In the genomic region with DNA sequence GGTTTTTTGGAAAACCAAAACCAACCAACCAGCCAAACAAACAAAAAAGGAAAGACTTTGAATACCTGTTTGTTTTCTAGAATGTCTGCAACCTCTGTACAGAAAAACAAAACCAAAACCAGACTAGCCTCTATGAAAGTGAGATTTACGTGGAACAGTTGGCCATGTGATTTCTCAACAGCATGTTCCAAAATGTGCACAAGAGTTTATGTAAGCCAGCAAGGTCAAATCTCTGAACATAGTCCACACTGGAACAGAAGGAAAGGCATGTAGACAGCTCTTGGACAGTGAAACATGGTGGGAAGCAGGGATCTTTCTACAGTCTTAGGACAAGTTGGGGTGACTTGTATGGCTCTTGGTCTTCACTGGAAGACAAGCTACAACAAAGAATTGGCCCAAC, we compare ENCODE assay signal across 23 mouse cellular contexts. TPM values are rescaled to one million over a fixed set of nuclear protein-coding genes. Genes with fewer than 3 reads are reported as not detected.
"Had no signal": no experiment of that assay in that cellular context is flagged by ENCODE, and none has a peak within 500 bp of the region (broad histone marks: within the 10 kb centered on the region; RNA-seq: fewer than 3 reads in every experiment).

No protein-coding gene starts in this region.

- DNase-seq: kidney, adult 8-10 months; kidney, postnatal 14 days; layer of hippocampus, adult 9-11 months; liver, embryonic 13.5 days; lung, adult 18-20 months; lung, postnatal 14 days; right cerebral cortex, adult 18-20 months; right cerebral cortex, postnatal 14 days; right cerebral cortex, postnatal 4 days; spleen, adult 18-20 months; thymus, postnatal 25 days had no signal

- H3K27ac ChIP-seq: layer of hippocampus, adult 2 months; limb, embryonic 10.5 days; limb, embryonic 13.5 days; liver, embryonic 13.5 days; lung, embryonic 15.5 days; macrophage; midbrain, embryonic 12.5 days; midbrain, embryonic 15.5 days; neural tube, embryonic 12.5 days; neural tube, embryonic 15.5 days; stomach, embryonic 15.5 days had no signal

- H3K9me3 ChIP-seq: limb, embryonic 10.5 days; limb, embryonic 13.5 days; liver, embryonic 13.5 days; lung, embryonic 15.5 days; midbrain, embryonic 12.5 days; midbrain, embryonic 15.5 days; neural tube, embryonic 12.5 days; neural tube, embryonic 15.5 days; stomach, embryonic 15.5 days had no signal

- H3K27me3 ChIP-seq: limb, embryonic 13.5 days; lung, embryonic 15.5 days; midbrain, embryonic 12.5 days; midbrain, embryonic 15.5 days; neural tube, embryonic 12.5 days; neural tube, embryonic 15.5 days; stomach, embryonic 15.5 days had no signal

- H3K4me2 ChIP-seq: limb, embryonic 13.5 days; liver, embryonic 13.5 days; lung, embryonic 15.5 days; midbrain, embryonic 12.5 days; midbrain, embryonic 15.5 days; neural tube, embryonic 12.5 days; neural tube, embryonic 15.5 days; stomach, embryonic 15.5 days had no signal

- H3K4me1 ChIP-seq: limb, embryonic 10.5 days; limb, embryonic 13.5 days; lung, embryonic 15.5 days; midbrain, embryonic 12.5 days; midbrain, embryonic 15.5 days; neural tube, embryonic 12.5 days; neural tube, embryonic 15.5 days; stomach, embryonic 15.5 days had no signal

- ATAC-seq: intestine, embryonic 16.5 days; midbrain, embryonic 15.5 days had no signal

- H3K9ac ChIP-seq: limb, embryonic 13.5 days; liver, embryonic 13.5 days; lung, embryonic 15.5 days; midbrain, embryonic 12.5 days; midbrain, embryonic 15.5 days; neural tube, embryonic 12.5 days; neural tube, embryonic 15.5 days; stomach, embryonic 15.5 days had no signal

- H3K4me3 ChIP-seq: layer of hippocampus, adult 2 months; limb, embryonic 10.5 days; limb, embryonic 13.5 days; liver, embryonic 13.5 days; lung, embryonic 15.5 days; midbrain, embryonic 12.5 days; midbrain, embryonic 15.5 days; neural tube, embryonic 12.5 days; neural tube, embryonic 15.5 days; stomach, embryonic 15.5 days had no signal

- H3K36me3 ChIP-seq: limb, embryonic 13.5 days; liver, embryonic 13.5 days; lung, embryonic 15.5 days; midbrain, embryonic 12.5 days; midbrain, embryonic 15.5 days; neural tube, embryonic 15.5 days had no signal

RNA-seq across cellular contexts. Expression of gene Gm19426, which starts 18.4 kb away (rescaled TPM):
- total RNA-seq: megakaryocyte, adult 5-6 weeks had no signal
- polyA plus RNA-seq: macrophage had no signal

RNA-seq across cellular contexts. Expression of gene Ypel4, which starts 28.0 kb away (rescaled TPM):
- polyA plus RNA-seq: macrophage had no signal
